Mouse (Mus musculus): Measurements from ENCODE around the gene Jkamp.
"Not testable (repeated sequence)": the region's sequence is repeated elsewhere in the genome, so short reads cannot be mapped to it uniquely, and the experiment has no call there.

The Jkamp gene

DNA sequence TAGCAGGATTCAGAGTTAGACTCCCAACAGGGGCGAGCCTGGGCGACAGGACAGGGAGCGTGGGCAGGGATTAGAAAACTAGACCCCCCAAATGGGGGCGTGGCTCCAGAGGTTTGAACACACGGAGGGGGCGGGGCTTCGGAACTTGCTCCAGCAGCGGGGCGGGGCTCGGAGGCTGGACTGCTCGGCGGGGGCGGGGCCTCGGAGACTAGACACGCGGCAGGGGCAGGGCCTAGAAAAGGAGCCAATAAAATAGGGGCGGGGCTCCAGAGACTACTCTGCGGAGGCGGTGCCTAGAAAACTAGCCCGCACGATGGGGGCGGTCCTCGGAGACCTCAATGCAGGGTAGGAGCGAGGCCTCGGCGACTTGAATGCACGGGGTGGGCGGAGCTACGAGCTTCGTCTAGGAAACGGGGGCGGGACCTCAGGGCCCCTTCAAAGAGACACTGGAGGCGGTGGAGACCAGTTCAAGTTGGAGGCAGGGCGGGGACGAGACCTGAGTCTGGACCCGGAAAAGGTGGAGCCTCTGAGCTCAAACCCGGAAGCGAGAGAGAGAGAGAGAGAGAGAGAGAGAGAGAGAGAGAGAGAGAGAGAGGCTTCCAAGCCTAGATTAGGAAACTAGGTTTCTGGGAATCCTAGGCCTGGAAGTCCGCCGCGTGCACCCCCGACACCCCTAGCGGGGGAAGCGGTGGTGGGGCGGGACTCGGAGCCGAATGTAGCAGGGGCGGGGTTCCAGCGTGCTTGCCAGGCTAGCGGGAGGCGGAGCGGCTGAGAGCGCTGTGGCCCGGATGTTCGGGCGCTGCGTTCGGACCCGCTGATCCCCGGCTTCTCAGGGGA, at the start of gene Jkamp, which contains the start of gene L3hypdh:
TSS of gene Jkamp (plus strand) at position 261 of the 837 bp plus-strand sequence.
TSS of gene L3hypdh (minus strand) at position 111 of the 837 bp plus-strand sequence.
- peak; percentile 95 to 97 for DNase-seq

DNA sequence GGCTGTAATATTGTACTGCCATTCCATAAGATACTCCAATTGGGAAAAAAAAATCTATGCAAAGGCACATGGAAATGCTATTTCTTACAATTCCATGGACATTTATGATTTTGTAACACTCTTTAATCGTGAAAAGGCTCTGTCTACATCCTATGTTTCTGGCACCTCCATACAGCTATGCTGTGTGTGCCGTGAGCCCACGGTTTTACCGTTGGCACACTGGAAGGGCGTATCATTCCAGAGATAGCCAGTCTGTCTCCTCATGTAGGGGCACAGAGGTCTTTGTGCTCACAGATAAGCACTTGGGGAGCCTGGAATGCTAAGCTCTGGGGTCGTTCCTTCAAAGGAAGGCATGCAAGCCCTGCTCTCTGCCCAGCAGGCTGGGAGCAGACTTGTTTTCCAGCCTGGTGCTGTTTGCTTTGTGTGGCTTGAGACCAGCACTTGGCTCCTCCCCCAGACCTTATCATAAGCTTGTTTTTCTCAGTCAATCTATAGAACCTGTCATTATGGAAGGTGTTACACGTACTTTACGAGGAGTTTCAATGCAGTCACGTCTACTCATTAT, 49.2 kb upstream of the Jkamp start:
- DNase-seq: no peak

DNA sequence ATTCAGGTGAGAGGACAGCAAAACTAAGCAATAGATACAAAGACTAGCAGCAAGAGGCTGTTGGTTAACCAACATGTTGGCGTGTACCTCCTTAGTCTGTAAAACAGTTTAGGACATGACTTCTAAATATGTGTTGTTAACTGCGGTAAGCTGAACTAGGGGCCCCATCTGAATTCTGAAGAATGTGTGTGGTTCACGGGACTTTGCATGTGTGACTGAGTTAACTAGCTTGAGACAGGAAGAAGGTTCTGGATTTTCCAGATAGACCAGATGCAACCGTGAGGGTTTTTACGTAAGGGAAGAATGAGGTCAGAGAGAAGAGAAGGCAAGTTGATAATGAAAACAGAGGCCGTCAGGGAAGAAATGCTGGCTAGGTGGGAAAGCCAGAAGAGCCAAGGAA, 48.3 kb upstream of the Jkamp start:
- DNase-seq: no peak

DNA sequence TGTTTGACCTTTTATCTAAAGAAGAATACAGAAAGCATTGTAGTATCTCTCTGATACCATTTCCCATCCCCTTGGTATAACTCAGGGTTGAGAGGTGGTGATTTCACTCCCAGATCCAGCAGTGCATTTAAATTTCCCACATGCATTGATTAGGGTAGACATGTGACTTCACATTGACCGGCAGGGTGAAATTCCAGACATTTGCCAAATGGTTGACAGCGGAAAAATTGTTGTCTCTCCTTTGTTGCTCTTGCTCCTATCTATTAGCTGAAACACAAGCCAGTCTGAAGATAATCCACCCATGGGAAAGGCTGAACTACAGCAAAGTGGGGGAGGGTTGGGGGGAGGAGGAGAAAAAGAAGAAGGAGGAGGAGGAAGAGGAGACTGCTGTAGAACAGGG, 46.5 kb upstream of the Jkamp start:
- no peak for DNase-seq

DNA sequence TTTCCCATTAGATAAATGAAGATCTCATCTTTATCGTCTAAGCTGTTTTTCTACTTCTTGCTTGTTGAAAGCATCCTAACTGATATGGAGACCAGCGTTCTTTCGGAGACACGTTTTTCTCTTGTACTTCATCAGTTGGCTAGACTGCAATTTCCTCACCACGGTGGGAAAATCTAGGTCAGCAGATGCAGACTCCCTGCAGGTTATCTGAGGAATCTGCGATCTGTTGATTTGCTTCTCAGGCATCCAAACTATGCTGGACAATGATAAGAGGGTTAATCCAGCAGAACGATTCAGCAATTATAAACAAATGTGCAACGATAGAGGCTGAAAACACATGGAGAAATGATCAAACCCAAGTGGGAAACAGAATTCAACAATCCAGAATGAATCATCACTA, 45.9 kb upstream of the Jkamp start:
- no peak for DNase-seq

DNA sequence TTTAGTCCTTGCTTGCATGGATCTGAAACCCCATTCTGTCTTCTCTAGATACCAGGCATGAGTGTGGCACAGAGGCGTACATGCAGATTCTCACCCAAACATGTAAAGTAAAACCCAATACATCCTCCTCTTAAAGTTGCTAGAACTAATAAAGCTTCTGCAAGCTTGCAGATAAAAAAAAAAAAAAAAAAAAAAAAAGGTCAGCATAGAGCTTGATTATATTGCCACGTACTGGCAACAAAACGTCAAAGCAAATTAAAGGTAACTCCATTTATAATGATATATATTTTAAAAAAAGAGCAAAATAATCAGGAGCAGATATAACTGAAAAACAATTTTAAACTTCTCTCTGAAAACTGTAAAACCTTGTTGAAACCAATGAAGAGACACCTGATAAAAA, 44.2 kb upstream of the Jkamp start:
- no peak for DNase-seq

DNA sequence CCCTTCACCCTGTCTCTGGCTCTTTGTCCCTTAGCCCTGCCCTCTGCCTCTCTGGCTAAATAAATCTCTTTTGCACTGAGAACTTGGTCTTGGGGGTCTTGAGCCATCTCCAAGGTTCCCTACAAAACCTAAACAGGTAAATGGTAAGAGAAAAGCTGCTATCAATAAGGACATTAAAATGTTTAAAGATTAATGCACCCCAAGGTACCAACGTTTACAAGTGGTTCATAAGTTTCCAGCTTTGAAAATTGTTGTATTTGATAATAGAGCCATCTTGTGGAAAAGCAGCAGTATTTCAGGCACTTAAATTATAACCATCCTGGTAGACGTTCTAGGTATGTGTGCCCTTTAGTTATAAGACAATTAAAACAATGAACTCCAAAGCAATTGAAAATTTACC, 37.9 kb upstream of the Jkamp start:
- DNase-seq: no peak

DNA sequence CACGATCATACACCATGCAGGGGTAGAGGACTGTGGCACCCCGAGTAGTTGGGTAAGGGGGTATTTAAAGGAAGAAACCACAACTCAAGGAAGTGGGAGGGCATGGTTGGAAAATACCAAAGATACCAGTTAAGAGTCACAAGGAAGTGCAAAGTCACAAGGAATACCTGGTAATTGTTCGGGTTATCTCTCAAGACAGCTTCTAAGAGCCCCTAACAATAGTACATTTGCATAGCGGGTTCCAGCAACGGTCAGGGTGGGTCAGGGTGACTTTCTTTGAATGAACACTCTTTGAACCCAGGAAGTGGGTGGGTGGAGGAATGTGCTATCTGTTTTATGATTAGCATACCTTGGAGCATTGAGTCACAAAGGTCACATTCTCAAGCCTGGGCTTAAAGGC, 35.2 kb upstream of the Jkamp start:
- not testable (repeated sequence) for DNase-seq

DNA sequence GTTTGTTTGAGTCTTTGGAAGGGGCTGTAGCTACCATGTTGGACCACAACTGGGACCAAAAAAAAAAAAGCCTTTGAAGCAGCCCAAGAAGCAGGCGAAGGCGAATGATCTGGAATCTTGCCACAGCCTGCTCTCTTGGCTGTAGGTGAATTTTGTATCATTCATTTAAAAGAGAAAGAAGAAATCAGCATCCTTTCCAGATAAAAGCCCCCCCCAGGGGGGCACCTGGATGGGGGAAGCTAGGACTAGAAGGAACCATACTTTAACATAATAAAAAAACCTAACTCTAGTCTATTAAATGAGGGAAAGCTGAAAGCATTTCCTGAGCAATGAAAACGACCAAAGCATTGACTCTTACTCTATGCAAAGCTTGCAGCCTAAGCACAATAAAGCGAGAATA, 34.6 kb upstream of the Jkamp start:
- no peak for DNase-seq

DNA sequence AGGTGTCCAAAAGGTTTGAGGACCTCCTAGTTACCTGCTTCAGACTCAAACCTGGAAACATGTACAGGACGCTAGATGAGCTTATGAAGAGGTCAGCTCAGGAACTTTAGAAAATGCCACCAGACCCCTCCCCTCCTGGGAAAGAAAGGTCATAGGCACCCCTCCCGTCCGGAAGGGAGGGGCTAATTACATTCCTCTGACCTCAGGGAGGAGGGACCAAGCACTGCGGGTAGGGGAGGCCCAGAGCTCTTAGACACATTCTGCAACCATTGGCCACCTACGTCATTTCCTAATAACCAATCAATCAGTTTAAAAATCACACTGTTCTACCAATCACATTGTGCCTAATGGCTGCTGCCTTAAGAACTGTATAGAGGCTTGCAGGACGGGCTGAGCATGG, 32.8 kb upstream of the Jkamp start:
- no peak for DNase-seq

DNA sequence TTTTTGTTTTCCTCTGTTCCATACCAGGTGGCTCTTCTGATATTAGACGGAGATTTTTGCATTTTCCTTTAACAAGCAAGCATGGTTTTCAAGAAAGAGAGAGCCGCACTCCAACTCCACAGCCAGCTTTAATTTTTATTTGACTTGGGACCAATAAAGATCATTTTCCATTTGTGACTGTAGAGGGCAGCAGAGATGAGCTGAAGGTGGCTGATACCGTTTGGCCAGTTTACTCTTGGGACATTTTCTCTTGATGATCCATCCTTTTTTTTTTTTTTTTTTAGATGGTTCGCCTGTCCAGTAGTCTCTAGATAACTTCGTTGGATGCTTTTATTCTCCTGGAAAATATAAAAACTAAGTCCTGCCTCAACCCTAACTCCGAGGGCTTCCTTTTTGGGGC, 32.1 kb upstream of the Jkamp start:
- peak in 1 of 2 experiments; percentile 14 for DNase-seq

DNA sequence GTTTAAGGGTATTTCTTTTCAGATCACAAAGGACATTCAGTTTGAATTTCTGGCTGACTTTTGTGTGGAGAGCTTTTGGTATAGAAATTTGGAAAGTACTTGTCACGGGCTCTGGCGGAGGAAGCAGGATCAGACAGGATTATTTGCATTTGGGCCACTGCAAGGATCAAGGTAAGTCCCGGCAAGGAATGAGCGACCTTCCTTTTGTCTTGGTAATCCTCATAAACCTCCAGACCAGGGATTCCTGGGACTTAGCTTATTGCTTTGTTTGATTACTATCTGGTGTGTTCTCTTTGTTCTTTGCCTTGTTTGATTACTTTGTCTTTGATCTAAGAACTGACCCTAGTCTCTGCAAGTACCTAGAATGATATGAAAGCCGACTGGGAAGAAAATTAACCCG, 31.5 kb upstream of the Jkamp start:
- no peak for DNase-seq

DNA sequence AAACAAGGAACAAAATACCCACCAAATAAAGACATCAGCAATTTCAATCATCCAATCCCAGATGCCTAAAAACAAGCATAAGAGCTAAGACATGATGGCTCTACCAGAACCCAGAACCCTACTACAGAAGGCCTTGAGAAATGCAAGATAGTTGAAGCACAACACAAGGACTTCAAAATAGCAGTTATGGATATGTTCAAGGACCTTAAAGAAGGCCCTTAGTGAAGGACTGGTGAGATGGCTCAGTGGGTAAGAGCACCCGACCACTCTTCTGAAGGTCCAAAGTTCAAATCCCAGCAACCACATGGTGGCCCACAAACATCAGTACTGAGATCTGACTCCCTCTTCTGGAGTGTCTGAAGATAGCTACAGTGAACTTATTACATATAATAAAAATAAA, 27.6 kb upstream of the Jkamp start:
- no peak for DNase-seq

DNA sequence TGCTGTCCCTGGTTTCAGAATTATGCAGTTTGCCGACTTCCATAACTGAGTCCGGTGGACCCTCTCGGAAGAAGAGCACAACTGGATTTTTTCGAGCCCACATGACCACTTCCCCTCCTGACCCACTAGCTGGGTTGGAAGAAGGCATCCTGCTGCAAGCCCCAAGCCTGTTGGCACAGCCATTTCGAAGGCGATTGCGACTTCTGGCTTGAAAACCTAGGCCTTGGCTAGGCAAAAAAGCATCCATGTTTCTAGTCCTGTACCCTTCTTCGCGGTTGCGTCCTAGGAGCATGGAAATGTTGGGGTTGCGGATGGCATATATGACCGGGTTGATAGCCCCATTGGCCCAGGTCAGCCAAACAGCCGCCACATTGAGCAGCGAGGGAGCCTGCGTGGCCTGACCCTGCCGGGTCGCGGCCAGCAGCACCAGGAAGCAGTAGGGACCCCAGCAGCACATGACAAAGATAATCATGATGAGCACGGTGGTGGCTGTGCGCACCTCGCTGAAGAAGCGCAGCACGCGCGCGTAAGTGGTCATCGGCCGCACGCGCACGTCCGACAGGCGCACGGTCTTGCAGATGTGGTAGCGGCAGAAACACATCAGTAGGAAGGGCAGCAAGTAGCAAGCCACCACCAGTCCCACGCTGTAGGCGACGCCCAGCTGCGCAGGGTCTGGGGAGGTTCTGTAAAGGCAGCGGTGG, 15.6 kb upstream of the Jkamp start:
- no peak for DNase-seq

DNA sequence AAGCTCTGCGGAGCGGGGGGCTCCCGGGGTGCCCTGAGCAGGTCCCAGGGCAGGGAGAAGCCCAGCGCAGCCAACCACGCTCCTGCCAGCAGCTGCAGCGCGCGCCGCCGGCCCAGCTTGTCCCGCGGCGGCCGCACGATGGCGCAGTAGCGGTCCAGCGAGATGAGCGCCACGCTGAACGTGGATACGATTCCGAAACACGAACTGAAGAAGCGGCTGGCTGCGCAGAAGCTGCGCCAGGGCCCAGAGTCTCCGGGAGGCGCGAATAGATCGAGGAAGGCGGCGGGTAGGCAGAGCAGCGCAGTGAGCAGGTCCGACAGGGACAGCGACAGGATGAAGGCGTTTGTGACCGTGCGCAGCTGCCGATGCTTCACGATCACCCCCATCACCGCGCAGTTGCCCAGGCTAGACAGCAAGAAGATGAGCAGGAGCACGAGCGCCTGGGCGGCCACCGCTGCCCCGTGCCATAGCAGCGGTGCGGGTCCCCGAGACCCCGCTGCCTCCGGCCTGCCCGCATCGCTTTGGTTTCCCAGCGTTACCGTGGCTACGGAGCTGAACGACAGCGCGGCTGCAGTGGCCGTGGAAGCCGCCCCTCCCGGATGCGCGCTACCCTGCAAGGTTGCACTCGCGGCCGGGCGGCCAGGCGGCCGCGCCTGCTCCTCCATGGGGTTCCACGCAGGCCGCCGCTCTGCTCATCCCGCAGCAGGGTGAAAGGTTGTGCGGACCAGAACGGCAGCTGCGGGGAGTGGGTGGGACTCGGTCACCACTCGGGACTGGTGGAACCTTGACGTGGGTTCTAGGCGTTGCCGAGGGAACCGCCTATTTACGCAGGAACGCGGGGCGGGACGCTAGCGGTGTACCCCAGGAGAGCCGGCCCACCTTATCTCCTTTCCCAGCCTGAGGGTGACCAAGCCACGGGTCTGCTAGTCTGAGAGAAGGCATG, 14.8 kb upstream of the Jkamp start, which contains the start of gene Gpr135:
TSS of gene Gpr135 (minus strand) at position 799 of the 943 bp plus-strand sequence.
- DNase-seq: peak; percentile 86

DNA sequence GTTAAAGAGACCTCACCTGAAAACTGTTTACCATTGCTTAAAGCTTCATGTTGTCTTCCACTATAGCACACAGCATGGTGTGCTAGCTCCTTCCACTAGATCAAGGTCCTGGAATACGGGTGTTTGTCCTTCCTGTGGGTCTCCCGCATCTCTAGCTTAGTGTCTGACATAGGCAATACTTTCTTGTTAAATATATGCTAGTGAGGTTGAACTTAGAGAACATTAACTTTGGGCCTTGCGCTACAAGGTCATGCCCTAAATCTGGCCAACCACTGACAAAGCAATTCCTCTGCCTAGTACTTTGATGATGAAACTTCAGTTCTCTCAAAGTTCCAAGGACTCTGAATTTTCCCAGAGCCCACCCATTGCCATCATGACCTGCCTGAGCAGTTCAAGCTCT, 7.1 kb upstream of the Jkamp start:
- DNase-seq: no peak

DNA sequence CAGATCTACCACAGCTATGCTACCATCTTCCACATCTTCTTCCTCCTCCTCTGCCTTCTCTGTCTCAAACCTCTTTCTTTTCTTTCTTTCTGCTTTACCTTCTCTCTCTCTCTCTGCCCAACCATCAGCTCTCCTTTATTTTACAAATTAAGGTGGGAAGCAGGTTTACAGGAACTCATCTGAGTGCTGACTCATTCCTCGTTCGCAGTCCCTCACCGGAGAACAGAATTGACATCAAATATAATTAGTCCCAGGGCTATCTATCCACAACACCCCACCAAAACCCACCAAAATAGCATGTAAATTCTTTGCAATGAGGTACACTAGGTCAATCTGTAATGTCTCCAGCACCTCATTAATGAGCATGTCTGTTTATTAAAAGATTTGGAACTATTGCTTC, 3.4 kb upstream of the Jkamp start:
- DNase-seq: no peak

DNA sequence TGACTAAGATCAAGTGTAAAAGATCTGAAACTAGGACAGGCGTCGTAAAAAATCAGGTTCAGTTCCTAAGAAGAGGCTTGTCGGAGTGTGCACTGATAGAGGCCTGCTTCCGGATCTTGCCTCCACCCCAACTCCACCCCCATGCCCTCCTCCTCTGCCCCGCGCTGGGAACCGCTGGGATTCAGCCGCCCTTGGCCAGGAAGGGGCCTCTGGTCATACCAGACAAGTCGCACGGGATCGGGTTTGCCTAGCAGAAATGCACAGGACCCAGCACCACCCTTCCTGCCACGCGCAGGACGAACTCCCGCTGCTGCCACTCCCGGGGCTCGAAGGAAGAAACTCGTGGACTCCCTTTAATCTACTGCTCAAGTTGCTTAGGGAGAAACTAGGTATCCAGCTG, 3.0 kb upstream of the Jkamp start:
- peak in 1 of 2 experiments; percentile 8 for DNase-seq

DNA sequence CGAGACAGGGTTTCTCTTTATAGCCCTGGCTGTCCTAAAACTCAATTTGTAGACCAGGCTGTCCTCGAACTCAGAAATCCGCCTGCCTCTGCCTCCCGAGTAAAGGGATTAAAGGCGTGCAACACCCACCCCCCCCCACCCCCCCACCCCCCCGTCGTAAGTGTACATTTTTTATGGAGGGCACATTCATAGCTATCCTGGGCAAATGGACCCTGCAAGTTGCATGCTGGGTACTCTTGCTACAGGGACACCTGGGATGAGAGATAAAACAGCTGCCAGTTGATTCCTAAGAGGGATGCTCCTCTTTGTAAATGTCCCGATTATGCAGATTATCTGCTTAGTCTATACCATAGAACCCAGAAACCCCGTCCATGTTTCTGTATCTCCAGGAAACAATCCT, 2.1 kb upstream of the Jkamp start:
- no peak for DNase-seq

DNA sequence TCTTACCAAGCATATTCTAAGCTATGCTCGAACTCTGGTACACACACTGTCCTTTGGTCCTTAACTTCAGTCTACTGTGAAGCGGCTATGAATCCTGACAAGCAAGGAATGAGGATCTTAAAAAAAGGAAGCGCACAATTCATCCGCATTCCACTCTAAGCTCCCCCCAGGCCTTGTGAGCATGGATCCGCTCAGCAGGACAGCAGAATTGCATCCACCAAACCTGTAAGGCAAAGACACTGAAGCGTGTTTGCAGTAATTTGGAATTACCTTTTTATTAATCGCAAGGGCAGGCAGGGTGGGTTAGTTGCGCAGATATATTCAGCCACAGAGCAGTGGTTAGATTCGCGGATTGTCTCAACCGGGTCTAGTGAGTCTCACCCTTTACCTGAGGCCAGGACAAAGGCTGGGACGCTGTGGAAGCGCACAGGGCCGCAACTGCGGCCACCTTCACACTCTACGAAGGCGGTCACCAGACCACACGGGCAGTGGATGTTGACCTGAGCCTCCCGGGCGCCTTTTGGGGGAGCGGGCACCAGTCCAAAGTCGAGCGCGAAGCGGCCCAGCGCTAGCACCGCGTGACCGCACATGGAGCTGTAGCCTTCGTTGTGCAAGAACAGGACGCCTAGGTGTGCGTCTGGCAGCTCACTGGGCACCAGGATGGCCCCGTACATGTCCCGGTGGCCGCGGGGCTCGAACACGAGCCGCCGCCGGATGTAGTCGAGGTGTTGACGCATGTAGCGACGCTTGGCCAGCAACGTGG, 947 bp upstream of the Jkamp start:
- DNase-seq: peak in 1 of 2 experiments; percentile 6

DNA sequence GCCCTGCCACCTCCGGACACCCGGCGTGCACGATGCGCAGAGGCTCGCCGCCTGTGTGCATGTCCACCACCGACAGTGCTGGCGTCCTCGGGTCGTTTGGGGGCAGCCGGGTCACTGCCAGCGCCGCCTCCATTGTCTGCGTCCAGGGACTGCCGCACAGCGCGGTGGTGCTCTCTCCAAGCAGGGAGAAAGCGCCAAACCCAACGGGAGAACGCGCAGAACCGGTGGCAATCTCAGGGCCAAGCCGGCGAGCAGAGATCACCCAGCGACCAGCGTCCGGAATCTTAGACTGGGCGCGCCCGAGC, 413 bp upstream of the Jkamp start:
- no peak for DNase-seq
